Mouse (Mus musculus): ENCODE data around the gene Gpkow.

DNA sequence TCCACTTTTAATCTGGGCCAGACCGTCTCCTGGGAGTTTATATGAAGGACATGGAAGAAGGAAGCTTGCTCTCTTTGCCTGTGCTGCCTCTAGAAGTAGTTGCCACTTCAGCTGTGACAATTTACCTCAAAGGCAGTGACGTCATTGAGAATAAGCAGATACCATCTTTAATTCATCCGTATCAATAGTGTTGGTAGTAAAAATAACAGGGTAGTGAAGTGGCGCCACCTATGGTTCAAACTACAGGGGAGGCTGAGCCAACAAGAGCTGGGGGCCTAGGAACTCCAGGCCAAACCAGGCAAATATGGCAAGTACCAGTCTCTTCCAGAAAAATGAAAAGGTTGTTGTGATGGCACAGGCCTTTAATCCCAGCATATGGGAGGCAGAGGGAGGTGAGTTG, 4.1 kb upstream of the Gpkow start:
- TF ChIP-seq CTCF (IDR thresholded peaks at IDR 0.05): peak; percentile 67
- TF ChIP-seq EP300 (IDR thresholded peaks at IDR 0.05): no peak
